Mouse (Mus musculus) splenic B cell, adult 2 months (primary cell): ENCODE data around the gene Tsen2.
A peak's percentile ranks its signal among the peaks of the same experiment; 100 is the strongest.

Experiments
- DNase-seq: peaks from one replicate; pipeline ENCODE4 v3.0.0-alpha.2; 2011; ENCODE audit warnings: low read depth, low spot score
- H3K27me3 ChIP-seq: 2 replicates; pipeline ENCODE4 v1.6.1; 2012; ENCODE audit warnings: mild to moderate bottlenecking, low read length, moderate library complexity, mixed read lengths; ENCODE audit not compliant: control insufficient read depth, poor library complexity, insufficient read depth, severe bottlenecking
- H3K36me3 ChIP-seq: 2 replicates; pipeline ENCODE4 v1.6.1; 2012; ENCODE audit warnings: mild to moderate bottlenecking, low read length, moderate library complexity, mixed read lengths; ENCODE audit not compliant: control insufficient read depth, poor library complexity, insufficient read depth, severe bottlenecking

Tsen2 gene

DNA sequence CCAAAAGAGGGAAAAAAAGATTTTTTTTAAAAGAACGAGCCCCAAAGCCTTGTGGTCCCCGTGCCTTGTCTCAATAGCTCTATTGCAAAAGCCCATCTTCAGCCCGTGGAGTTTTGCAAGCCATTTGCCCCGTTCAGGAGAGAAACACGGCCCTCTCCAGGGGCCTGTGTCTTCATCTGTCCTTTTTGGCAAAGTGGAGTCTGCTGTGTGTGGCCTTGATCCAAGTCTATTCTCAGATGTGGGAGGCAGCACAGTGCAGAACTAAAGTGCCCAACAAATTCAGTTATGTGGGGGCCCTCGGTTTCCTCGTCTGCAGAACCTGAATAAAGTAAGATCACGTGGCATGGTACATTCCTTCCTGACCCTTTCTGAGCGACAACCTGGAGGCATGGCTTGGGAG is 21.3 kb upstream of the Tsen2 start:
- DNase-seq: no peak
- Histone ChIP-seq H3K36me3 (no peaks in the 10 kb centered on the region), H3K27me3 (no peaks in the 10 kb centered on the region)

DNA sequence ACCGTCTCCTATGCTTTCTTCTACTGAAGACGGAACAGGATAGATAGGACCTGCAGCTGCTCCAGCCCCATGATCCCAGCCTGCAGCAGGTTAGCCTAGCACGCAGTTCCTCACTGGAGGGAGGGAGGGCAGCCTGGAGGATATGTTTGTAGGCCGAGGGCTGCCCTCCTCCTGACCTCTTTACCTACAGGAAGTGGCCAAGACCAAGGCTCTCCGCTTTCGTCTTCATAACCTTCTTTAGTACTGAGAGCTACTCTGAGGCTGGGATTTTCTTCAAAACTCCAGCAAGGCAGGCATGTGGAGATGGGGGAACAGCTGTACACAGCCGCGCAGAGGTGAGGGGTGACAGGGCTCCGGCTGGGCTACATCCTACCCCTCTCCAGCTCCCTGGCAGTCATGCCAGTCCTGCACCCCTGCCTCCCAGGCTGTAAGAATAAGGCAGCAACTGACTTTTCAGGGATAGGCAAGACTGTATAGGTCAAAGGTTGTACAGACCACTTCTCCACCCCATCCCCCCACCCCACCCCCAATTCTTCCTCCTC is 19.9 kb upstream of the Tsen2 start:
- no peak for DNase-seq
- no peaks in the 10 kb centered on the region for H3K36me3 ChIP-seq
- H3K27me3 ChIP-seq: no peaks in the 10 kb centered on the region

DNA sequence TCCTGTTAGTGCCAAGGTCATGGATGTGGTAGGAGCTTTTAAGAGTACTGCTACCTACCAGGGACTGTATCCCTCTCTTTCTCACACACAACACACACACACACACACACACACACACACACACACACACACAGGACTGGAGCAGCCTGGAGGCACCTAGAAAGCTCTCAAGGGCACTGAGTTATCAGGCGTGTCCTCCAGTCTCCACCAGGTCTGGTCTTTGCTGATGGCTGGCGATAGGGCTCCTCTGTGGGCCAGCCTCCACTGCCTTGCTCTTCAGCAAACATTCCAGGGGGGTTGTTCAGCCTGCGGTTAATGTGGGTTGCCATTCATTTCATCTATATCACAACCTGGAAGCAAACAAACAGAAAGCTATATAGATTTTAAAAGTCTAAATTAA is 17.0 kb upstream of the Tsen2 start:
- no peak for DNase-seq
- H3K36me3 ChIP-seq: no peaks in the 10 kb centered on the region
- no peaks in the 10 kb centered on the region for H3K27me3 ChIP-seq

DNA sequence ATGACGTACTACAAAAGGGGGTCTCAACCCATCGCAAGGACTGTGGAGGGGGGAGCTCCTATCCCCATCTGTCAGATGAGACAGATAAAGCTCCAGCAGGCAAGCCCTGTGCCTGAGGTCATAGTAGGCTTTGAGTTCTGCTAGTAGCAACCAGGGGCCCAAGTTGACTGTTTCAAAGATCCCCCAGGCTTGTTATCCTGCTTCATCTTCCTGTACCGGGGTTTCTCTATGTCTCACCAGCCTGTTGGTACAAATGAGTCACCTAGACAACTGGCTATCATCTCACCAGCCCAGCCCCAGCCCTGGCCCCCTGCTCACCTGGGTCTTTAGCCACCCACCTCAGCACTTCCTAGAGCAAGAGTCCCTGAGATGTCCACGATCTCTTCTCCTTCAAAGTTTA is 16.1 kb upstream of the Tsen2 start:
- Histone ChIP-seq H3K27me3 (no peaks in the 10 kb centered on the region), H3K36me3 (no peaks in the 10 kb centered on the region)
- no peak for DNase-seq

DNA sequence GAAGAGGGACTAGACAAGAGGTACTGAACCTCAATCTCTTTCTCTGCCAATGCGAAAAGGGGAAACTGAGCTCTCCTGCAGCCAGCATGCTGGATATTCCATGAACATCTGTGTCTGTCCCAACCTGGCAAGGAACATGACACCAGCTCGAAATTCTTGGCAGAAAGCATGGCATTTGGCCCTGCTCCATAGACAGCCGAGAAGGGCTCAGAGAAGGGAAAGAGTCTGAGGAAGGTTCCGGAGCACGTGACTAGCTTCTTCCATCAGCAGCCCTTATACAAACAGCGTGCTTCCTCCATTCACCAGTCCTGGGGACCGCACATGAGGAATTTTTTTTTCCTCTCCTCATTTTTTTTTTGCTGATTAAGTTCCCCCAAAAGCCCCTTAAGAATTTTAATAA is 9.8 kb upstream of the Tsen2 start:
- no peaks in the 10 kb centered on the region for H3K36me3 ChIP-seq
- no peak for DNase-seq

DNA sequence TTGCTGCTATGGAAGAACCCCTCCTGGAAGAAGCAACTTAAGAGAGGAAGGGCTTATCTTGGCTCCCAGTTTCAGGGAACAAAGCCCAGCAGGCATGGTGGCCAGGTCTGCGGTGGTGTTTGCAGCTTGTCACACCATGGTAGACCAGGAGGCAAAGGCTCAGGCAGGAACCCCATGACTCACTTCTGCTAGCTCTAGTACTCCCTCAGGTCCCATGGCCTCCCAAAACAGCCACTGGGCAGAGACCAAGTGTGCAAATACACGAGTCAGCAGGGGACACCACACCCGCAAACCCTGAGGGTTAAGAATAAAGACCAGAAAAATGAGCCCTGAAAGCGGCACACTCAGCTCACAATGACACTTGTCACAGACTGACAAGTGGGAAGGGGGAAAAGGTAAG is 8.3 kb upstream of the Tsen2 start:
- no peak for DNase-seq
- no peaks in the 10 kb centered on the region for H3K36me3 ChIP-seq
- no peaks in the 10 kb centered on the region for H3K27me3 ChIP-seq

More for the DNA sequence above, 9.8 kb upstream of the Tsen2 start:
- H3K27me3 ChIP-seq: no peaks in the 10 kb centered on the region

DNA sequence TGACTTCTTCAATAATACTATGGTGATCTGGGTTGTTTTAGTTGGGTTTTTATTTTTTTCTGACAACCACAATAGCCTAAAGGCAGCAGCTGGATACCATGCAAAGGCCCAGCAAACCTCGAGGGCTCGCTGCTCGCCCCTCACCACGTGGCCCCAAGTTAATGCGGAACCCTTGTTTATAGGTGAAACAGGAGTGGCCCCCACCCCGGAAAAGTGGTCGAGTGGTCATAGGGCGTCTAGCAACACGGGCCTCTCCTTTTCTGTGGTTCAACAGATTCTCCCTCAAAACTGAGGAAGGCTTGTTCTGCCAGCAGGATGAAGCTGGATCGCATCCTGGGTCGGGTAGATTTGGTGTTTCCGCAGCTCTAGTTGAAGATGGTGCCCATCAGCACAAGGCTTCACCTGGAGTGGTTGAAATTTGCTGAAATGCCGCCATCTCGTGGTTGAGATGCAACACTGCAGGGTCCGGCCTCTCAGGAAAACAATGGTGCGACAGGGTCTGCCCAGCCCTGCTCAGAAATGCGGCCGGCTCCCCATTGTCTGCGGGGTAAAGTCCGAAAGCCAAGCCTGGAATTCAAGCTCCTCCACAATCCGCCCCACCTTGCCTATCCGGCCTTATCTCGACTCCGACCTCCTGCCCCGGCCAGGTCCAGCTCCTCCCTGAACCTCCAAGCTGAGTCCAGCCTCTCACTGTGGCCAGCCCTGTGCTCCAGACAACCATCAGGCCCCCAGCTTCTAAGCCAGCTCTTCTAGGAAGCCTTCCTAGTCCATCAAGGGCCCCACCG is 5.6 kb upstream of the Tsen2 start:
- H3K36me3 ChIP-seq: no peaks in the 10 kb centered on the region
- DNase-seq: peak; percentile 79

DNA sequence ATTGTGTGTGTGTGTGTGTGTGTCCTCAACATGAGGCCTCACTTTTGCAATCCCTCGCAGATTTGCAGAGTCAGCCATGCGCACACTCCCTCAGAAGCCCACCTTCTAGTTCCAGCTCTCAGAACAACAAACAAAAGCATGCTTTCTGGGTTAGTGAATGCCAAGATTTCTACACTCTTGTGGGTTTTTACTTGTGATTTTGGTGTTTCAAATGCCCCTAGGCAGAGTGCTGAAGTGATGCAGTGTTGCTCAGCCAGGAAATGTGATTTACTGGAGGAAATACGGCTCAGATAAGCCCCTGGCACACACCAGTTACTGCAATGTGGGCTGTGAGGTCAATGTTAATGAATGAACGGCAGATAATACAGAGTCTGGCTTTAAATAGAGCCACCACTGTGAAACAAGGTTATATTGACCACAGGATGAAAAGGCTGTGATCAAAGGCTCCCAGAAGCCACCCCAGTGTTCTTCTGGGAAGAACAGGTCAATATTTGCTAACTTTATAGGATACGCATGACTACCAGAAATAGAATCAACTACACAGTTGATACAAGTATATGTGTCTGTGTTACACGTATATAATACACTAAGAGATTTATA is 2.7 kb upstream of the Tsen2 start:
- no peaks in the 10 kb centered on the region for H3K36me3 ChIP-seq
- DNase-seq: no peak
- H3K27me3 ChIP-seq: no peaks in the 10 kb centered on the region

More for the DNA sequence above, 5.6 kb upstream of the Tsen2 start:
- no peaks in the 10 kb centered on the region for H3K27me3 ChIP-seq

DNA sequence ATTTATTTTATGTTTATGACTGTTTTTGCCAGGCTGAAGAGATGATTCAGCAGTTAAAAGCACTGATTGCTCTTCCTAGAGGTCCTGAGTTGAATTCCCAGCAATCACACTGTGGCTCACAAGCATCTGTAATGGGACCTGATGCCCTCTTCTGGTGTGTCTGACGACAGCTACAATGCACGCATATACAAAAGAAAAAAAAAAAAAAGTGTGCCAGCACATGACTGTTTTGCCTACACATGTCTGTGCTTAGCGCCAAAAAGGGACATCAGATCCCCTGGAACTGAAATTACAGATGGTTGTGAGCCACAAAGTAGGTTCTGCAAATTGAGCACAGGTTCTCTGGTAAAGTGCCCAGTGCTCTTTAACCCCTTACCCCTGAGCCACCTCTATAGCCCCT is 2.1 kb upstream of the Tsen2 start:
- no peak for DNase-seq
- Histone ChIP-seq H3K36me3 (no peaks in the 10 kb centered on the region), H3K27me3 (no peaks in the 10 kb centered on the region)

DNA sequence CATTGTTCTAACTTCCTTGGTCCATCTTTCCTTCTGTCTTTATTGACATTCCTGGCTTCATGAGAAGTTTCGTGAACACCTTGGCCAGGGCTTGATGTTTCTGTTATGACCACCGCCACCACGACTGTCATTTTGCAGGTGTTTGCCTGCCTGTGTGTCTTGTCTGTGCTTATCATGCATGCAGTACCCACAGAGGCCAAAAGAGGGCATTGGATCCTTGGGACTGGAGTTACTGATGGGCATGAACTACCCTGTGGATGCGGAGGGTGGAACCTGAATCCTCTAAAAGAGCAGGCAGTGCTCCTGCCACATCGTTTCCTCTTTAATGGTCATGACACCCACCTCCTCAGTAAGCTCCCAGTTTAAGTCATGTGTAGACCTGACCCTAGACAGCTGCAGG is 1.8 kb downstream of the Tsen2 start:
- H3K27me3 ChIP-seq: no peaks in the 10 kb centered on the region

DNA sequence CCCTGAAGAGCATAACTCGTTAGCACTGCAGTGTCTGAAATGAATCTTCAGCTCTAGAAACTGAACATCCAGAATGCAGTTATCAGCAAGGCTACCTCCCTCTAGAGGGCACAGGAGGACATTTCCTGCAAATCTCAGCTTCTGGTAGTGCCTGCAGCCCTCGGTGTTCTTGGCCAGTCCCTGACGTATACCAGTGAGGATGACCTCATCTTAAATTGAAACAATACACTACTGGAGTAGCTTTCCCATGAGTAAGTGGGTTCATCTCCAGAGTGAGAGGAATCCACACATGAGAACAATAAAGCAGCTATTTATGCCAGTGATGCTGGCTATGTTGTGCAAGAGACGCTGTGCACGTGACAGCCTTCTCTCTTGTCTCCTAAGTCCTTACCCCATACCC is 11.0 kb downstream of the Tsen2 start:
- Histone ChIP-seq H3K36me3 (no peaks in the 10 kb centered on the region), H3K27me3 (no peaks in the 10 kb centered on the region)
- DNase-seq: no peak

More for the DNA sequence above, 1.8 kb downstream of the Tsen2 start:
- peak; percentile 54 for DNase-seq
- H3K36me3 ChIP-seq: no peaks in the 10 kb centered on the region

DNA sequence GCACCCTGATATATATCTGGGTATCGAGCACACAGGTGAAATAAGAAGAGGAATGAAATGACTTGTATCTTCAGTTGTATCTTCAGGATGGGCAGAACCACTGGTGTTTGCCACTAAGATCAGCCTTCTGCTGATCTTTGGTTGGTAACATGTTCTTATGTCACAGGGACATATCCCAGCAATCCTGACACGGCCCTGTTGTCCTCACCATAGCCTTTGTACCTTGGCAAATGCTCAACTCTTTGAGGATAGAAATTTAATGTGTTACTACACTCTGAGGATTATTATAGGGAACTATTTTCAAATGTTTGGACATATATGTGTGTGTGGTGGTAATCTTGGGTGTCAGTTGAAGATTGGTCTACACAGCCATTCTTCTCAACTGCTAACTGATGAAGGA is 13.7 kb downstream of the Tsen2 start:
- H3K36me3 ChIP-seq: 0 out of 2 replicates have a peak, but pooled peaks cover 2% of the 10 kb centered on the region
- H3K27me3 ChIP-seq: no peaks in the 10 kb centered on the region
- no peak for DNase-seq

DNA sequence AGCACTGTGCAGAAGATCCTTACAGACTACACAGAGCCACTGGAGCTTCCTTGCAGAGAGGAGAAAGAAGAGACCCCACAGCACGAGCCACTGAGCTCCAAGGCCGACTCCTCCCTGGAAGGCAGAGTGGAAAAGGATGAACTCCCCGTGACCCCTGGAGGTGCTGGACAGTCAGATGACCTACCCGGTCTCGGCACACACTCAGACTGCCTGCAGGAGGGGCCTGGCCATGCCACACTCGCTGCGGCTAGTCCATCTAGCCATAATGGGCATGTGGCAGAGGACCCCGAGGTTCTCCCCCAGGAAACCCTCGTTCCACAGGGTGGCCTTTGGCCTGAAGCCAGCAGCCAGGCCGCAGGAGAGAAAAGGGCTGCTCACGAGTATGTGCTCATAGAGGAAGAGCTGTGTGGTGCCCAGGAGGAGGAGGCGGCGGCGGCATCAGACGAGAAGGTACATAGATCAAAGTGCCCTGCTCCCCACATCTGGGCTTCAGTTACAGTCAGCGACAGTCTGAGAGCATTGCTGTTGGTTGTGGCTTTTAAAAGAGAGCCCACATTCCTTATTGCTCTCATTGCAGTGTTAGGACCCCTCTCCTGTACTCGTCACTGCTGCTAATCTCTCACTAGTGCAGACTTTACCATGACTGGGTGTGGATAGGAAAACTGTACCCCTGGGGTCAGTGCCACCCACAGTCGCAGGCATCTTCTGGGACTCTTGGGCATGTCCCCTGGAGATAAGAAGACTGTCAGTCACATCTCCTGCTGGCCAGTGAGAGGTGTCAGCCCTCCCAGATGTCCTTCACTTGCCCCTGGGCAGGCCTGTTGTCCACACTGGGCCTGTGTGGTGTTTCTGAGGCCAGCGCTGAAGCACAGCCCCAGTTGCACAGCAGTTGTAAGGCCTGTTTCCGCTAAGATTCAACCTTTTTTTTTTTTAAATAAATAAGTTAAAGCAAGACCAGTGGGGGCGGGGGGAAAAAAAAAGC is 15.5 kb downstream of the Tsen2 start:
- no peak for DNase-seq
- H3K36me3 ChIP-seq: 0 out of 2 replicates have a peak, but pooled peaks cover 2% of the 10 kb centered on the region
- H3K27me3 ChIP-seq: no peaks in the 10 kb centered on the region

DNA sequence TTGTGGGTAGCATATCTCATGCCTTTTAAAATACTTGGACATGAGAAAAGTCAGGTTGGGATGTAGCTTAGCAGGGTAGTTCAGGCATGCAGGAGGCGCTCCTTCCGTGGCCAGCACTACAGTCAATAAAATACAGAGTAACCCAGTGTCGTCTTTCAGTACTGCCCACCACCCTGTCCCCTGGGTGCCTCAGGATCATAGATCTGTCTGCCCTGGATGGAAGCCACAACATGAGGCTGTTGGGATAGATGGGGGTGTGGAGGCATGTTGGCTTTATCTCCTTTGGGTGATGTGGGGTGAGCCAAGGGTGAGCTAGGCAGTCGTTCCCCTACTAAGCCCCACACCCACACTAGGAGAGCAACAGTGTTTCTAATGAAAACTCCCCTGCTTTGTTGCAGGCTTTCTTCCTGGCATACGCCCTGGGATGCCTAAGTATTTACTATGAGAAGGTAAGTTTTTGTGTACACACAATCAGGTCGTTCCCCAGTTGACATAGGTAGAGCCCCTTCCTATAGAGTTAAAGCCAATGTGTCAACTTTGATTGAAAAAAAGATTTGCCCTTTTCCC is 21.1 kb downstream of the Tsen2 start:
- Histone ChIP-seq H3K27me3 (no peaks in the 10 kb centered on the region), H3K36me3 (0 out of 2 replicates have a peak, but pooled peaks cover 2% of the 10 kb centered on the region)
- no peak for DNase-seq
